Mouse (Mus musculus) embryonic facial prominence, embryonic 11.5 days (tissue): ENCODE data around the gene Lrrc63. TPM values are rescaled to one million over a fixed set of nuclear protein-coding genes. Genes with fewer than 3 reads are reported as not detected.
A peak's percentile ranks its signal among the peaks of the same experiment; 100 is the strongest.

Experiments
- ATAC-seq: fragments of 200-750 bp; cut with Nextera tagmentation; replicated peaks from 2 replicates; pipeline ENCODE4 v1.8.0; 2017; ENCODE audit warnings: low read depth; ENCODE audit not compliant: insufficient number of reproducible peaks, low FRiP score, low TSS enrichment
- DNase-seq: peaks from one replicate; pipeline ENCODE4 v3.0.0-alpha.2; 2015; ENCODE audit warnings: low spot score
- H3K27ac ChIP-seq: fragments of 300-500 bp; sonication (generic); replicated peaks from 2 replicates; pipeline ENCODE4 v1.5.1; 2014; ENCODE audit warnings: mild to moderate bottlenecking, low read depth, low read length, control low read depth
- H3K27me3 ChIP-seq: fragments of 300-500 bp; sonication (generic); 2 replicates; pipeline ENCODE4 v1.6.1; 2014; ENCODE audit warnings: mild to moderate bottlenecking, low read length, moderate library complexity, mixed read lengths; ENCODE audit not compliant: control insufficient read depth, insufficient read depth
- H3K36me3 ChIP-seq: fragments of 300-500 bp; sonication (generic); replicated peaks from 2 replicates; pipeline ENCODE4 v1.6.1; 2014; ENCODE audit warnings: low read depth, mild to moderate bottlenecking, low read length, moderate library complexity, mixed read lengths; ENCODE audit not compliant: control insufficient read depth, insufficient read depth
- H3K4me1 ChIP-seq: fragments of 300-500 bp; sonication (generic); 2 replicates; pipeline ENCODE4 v1.6.1; 2014; ENCODE audit warnings: low read length, mixed read lengths; ENCODE audit not compliant: control insufficient read depth, insufficient read depth
- H3K4me2 ChIP-seq: fragments of 300-500 bp; sonication (generic); 2 replicates; pipeline ENCODE4 v1.6.1; 2014; ENCODE audit warnings: low read depth, mild to moderate bottlenecking, control low read depth, low read length, moderate library complexity
- H3K4me3 ChIP-seq: fragments of 300-500 bp; sonication (generic); 2 replicates; pipeline ENCODE4 v1.5.1; 2014; ENCODE audit warnings: low read depth, low read length, control low read depth
- H3K9ac ChIP-seq: fragments of 300-500 bp; sonication (generic); replicated peaks from 2 replicates; pipeline ENCODE4 v1.6.1; 2014; ENCODE audit warnings: mild to moderate bottlenecking, control low read depth, low read length
- H3K9me3 ChIP-seq: fragments of 300-500 bp; sonication (generic); replicated peaks from 2 replicates; pipeline ENCODE4 v1.6.1; 2016; ENCODE audit warnings: mild to moderate bottlenecking, low read length, inconsistent platforms, mixed read lengths; ENCODE audit not compliant: control insufficient read depth
- WGBS: fragments of 180-500 bp; shearing (Covaris S2); extraction: QIAGEN DNeasy Blood & Tissue Kit; methylation state at CpG from one replicate; pipeline ENCODE4 v1.1.7; 2014; 5-methylcytosine and 5-hydroxymethylcytosine counted together
- polyA plus RNA-seq: library from polyadenylated mRNA; unstranded; fragments of >200 nt; fragmentation: Nextera tagmentation; extraction: Ambion mirVana; gene quantifications from 2 replicates; pipeline ENCODE4 v1.2.1, GENCODE M21; 2014

Gene Lrrc63
- polyA plus RNA-seq, 1 experiment from 2014 or later, result 0.21 TPM

- no peak for ATAC-seq
Measured at GRCm38 (mm10) chr14:75131324-75131935, 749 bp upstream of the Lrrc63 start.

GRCm38 (mm10) chr14:75121658-75122057 lies 9.0 kb downstream of the Lrrc63 start:
- no peaks in the 10 kb centered on the region for H3K36me3 ChIP-seq
- no peak overlapping the region for H3K9ac ChIP-seq
- H3K4me3 ChIP-seq, result no peak overlapping the region
- no peak overlapping the region for H3K4me2 ChIP-seq
- DNase-seq, result no peak
- ATAC-seq, result no peak
- no peaks in the 10 kb centered on the region for H3K27me3 ChIP-seq
- no peak overlapping the region for H3K27ac ChIP-seq
- 87% methylated on average over 8 of the region's 8 CpGs for WGBS
- H3K4me1 ChIP-seq, result no peaks in the 10 kb centered on the region
- no peaks in the 10 kb centered on the region for H3K9me3 ChIP-seq

More at GRCm38 (mm10) chr14:75131324-75131935, 749 bp upstream of the Lrrc63 start:
- 5% methylated on average over 12 of the region's 12 CpGs for WGBS
- no peaks in the 10 kb centered on the region for H3K9me3 ChIP-seq
- H3K9ac ChIP-seq, result no peak overlapping the region
- H3K4me1 ChIP-seq, result no peaks in the 10 kb centered on the region
- peak overlapping the region; percentile 74 for H3K4me2 ChIP-seq
- no peak for DNase-seq
- H3K27ac ChIP-seq, result no peak overlapping the region
- H3K36me3 ChIP-seq, result no peaks in the 10 kb centered on the region
- no peaks in the 10 kb centered on the region for H3K27me3 ChIP-seq
- H3K4me3 ChIP-seq, result peak overlapping the region; percentile 37

GRCm38 (mm10) chr14:75102956-75103355 lies 27.7 kb downstream of the Lrrc63 start:
- no peaks in the 10 kb centered on the region for H3K27me3 ChIP-seq
- H3K27ac ChIP-seq, result no peak overlapping the region

GRCm38 (mm10) chr14:75077946-75078345 lies 52.7 kb downstream of the Lrrc63 start:
- WGBS, result 78% methylated on average over 6 of the region's 6 CpGs
- no peak for DNase-seq

More at GRCm38 (mm10) chr14:75102956-75103355, 27.7 kb downstream of the Lrrc63 start:
- Histone ChIP-seq H3K4me1 (no peaks in the 10 kb centered on the region), H3K4me2 (no peak overlapping the region), H3K9ac (no peak overlapping the region), H3K4me3 (no peak overlapping the region), H3K36me3 (no peaks in the 10 kb centered on the region), H3K9me3 (no peaks in the 10 kb centered on the region)
- ATAC-seq, result no peak
- DNase-seq, result no peak
- WGBS, result 91% methylated on average over 5 of the region's 5 CpGs

GRCm38 (mm10) chr14:75075299-75076180 lies 55.1 kb downstream of the Lrrc63 start:
- Histone ChIP-seq H3K4me2 (no peak overlapping the region), H3K9me3 (no peaks in the 10 kb centered on the region), H3K27me3 (no peaks in the 10 kb centered on the region), H3K4me1 (no peaks in the 10 kb centered on the region), H3K9ac (no peak overlapping the region), H3K36me3 (no peaks in the 10 kb centered on the region), H3K4me3 (no peak overlapping the region), H3K27ac (no peak overlapping the region)
- DNase-seq (no peak), ATAC-seq (no peak)
- WGBS, result 76% methylated on average over 10 of the region's 10 CpGs

More at GRCm38 (mm10) chr14:75077946-75078345, 52.7 kb downstream of the Lrrc63 start:
- H3K36me3 ChIP-seq, result no peaks in the 10 kb centered on the region
- H3K4me2 ChIP-seq, result no peak overlapping the region
- no peaks in the 10 kb centered on the region for H3K9me3 ChIP-seq
- H3K9ac ChIP-seq, result no peak overlapping the region
- no peak overlapping the region for H3K4me3 ChIP-seq
- H3K27ac ChIP-seq, result no peak overlapping the region
- H3K27me3 ChIP-seq, result no peaks in the 10 kb centered on the region
- no peak for ATAC-seq
- no peaks in the 10 kb centered on the region for H3K4me1 ChIP-seq

- Histone ChIP-seq H3K27me3 (no peaks in the 10 kb centered on the region), H3K9ac (no peak overlapping the region), H3K4me1 (no peaks in the 10 kb centered on the region), H3K36me3 (no peaks in the 10 kb centered on the region), H3K27ac (no peak overlapping the region), H3K4me2 (no peak overlapping the region), H3K9me3 (no peaks in the 10 kb centered on the region), H3K4me3 (no peak overlapping the region)
- DNase-seq, result no peak
- WGBS, result 88% methylated on average over 15 of the region's 15 CpGs
- no peak for ATAC-seq
Measured at GRCm38 (mm10) chr14:75071091-75071490, 59.6 kb downstream of the Lrrc63 start.

GRCm38 (mm10) chr14:75069356-75069979 lies 61.2 kb downstream of the Lrrc63 start:
- H3K4me2 ChIP-seq, result no peak overlapping the region
- no peak for DNase-seq
- no peaks in the 10 kb centered on the region for H3K27me3 ChIP-seq
- 81% methylated on average over 7 of the region's 7 CpGs for WGBS
- H3K4me1 ChIP-seq, result no peaks in the 10 kb centered on the region
- no peak overlapping the region for H3K4me3 ChIP-seq
- ATAC-seq, result no peak
- no peak overlapping the region for H3K27ac ChIP-seq
- H3K9ac ChIP-seq, result no peak overlapping the region
- H3K9me3 ChIP-seq, result no peaks in the 10 kb centered on the region
- no peaks in the 10 kb centered on the region for H3K36me3 ChIP-seq
